8 mouse cellular contexts compared by ENCODE assay signal in the genomic region with DNA sequence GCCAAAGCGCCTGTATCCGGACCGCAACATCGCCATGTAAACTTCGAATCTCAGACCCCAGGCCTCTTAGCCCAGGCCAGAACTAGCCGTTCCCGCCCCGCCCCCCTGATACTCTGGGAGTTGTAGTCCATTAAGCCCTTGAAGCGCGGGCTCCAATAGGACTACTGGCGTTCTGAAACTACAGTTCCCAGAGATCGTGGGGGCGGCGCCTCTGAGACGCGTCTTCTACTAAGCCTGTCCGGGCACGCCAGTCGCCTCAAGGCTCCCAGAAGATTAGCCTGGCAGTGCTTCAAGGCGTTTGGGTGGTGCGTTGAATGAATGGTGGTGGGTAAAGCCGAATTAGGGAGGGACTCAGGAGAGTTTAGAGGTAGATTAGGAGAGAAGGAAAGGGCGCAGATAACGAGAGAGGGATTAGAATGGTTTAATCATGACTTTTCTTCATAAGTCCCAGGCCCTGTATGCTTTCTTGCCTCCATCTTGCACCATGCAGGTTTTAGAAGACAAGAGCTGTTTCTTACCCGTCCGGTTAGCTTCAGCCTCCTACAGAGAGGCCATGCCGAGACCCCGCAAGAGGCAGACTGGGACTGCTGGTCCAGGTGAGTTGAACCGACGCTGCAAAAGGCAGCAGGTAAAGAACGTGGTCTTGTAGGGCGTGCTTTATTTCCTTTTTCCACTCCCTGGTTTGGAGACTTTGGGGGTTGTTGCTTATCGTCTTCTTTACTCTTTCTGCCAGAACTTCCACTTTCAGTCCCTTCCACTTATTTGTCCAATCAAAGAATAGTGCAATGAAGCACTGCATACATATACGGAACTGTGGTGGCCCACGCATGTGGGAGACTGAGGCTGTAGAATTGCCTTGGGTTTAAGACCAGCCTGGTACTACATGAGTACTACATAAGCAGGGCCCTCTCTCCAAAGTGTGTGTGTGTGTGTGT. TPM values are rescaled to one million over a fixed set of nuclear protein-coding genes. Genes with fewer than 3 reads are reported as not detected.
DNase-seq lines count a peak whose midpoint lies in the region; ATAC-seq and TF ChIP-seq lines count a peak whose summit lies in the region.

Acad8 (minus strand) TSS at position 106 of the 935 bp plus-strand sequence.
Thyn1 (plus strand) TSS at position 250 of the 935 bp plus-strand sequence.

- H3K27ac ChIP-seq in embryonic facial prominence, embryonic 13.5 days = peak within 1 kb of the TSS; percentile 88
- peak within 1 kb of the TSS; percentile 72 for H3K27ac ChIP-seq in kidney, adult 2 months (ENCODE audit: insufficient read depth, low read depth, low read length)
- peak within 1 kb of the TSS; percentile 83 for H3K27ac ChIP-seq in limb, embryonic 12.5 days
- H3K27ac ChIP-seq in midbrain, embryonic 15.5 days = peak within 1 kb of the TSS; percentile 78
- H3K27ac ChIP-seq in spleen, adult 2 months (ENCODE audit: insufficient read depth, low read length) = 0 out of 2 replicates have a peak within 1 kb of the TSS, but pooled peaks have one; percentile 8

- 1% methylated on average over 35 of the region's 35 CpGs for WGBS in embryonic facial prominence, embryonic 13.5 days
- WGBS in kidney, adult 2 months = 1% methylated on average over 35 of the region's 35 CpGs
- 1% methylated on average over 35 of the region's 35 CpGs for WGBS in limb, embryonic 12.5 days
- WGBS in midbrain, embryonic 15.5 days = under 1% methylated on average over 35 of the region's 35 CpGs
- WGBS in spleen, adult 2 months = 1% methylated on average over 35 of the region's 35 CpGs

- peak; percentile 99 for ATAC-seq in embryonic facial prominence, embryonic 13.5 days (ENCODE audit: insufficient number of reproducible peaks, insufficient read depth, low FRiP score, low TSS enrichment, low read depth)
- peak; percentile 100 for ATAC-seq in limb, embryonic 12.5 days (ENCODE audit: insufficient number of reproducible peaks, insufficient read depth, low FRiP score, low TSS enrichment, low read depth)
- peak; percentile 99 for ATAC-seq in midbrain, embryonic 15.5 days (replicated peaks)

- TF ChIP-seq CTCF in kidney, adult 2 months (conservative IDR thresholded peaks at IDR 0.05; ENCODE audit: insufficient read depth, insufficient read length, low read depth, low read length) = no peak
- no peak for TF ChIP-seq CTCF in spleen, adult 2 months (IDR thresholded peaks at IDR 0.05; ENCODE audit: extremely low read depth, insufficient read depth, insufficient read length, insufficient replicate concordance)

- H3K27me3 ChIP-seq in embryonic facial prominence, embryonic 13.5 days = no peaks in the 10 kb centered on the region
- H3K27me3 ChIP-seq in kidney, adult 2 months (replicated peaks; ENCODE audit: control insufficient read depth, insufficient read depth, low read length) = no peaks in the 10 kb centered on the region
- H3K27me3 ChIP-seq in limb, embryonic 12.5 days = no peaks in the 10 kb centered on the region
- no peaks in the 10 kb centered on the region for H3K27me3 ChIP-seq in midbrain, embryonic 15.5 days (replicated peaks)
- H3K27me3 ChIP-seq in spleen, adult 2 months (ENCODE audit: control insufficient read depth, insufficient read depth, low read length) = no peaks in the 10 kb centered on the region

- TF ChIP-seq POLR2A in kidney, adult 2 months (IDR thresholded peaks at IDR 0.05; ENCODE audit: low read depth, low read length) = peak; percentile 26
- no peak for TF ChIP-seq POLR2A in spleen, adult 2 months (IDR thresholded peaks at IDR 0.05; ENCODE audit: low read depth, low read length)

- no peaks in the 10 kb centered on the region for H3K9me3 ChIP-seq in embryonic facial prominence, embryonic 13.5 days
- H3K9me3 ChIP-seq in limb, embryonic 12.5 days = no peaks in the 10 kb centered on the region
- no peaks in the 10 kb centered on the region for H3K9me3 ChIP-seq in midbrain, embryonic 15.5 days

- H3K4me3 ChIP-seq in embryonic facial prominence, embryonic 13.5 days = peak within 1 kb of the TSS; percentile 76
- peak within 1 kb of the TSS; percentile 97 for H3K4me3 ChIP-seq in kidney, adult 2 months (ENCODE audit: insufficient read depth, low read depth, low read length)
- peak within 1 kb of the TSS; percentile 61 for H3K4me3 ChIP-seq in limb, embryonic 12.5 days (replicated peaks)
- H3K4me3 ChIP-seq in midbrain, embryonic 15.5 days = peak within 1 kb of the TSS; percentile 86
- H3K4me3 ChIP-seq in spleen, adult 2 months (ENCODE audit: extremely low read depth, insufficient read depth, insufficient read length) = peak within 1 kb of the TSS; percentile 95

- peaks cover 21% of the 10 kb centered on the region for H3K36me3 ChIP-seq in embryonic facial prominence, embryonic 13.5 days
- peaks cover 2% of the 10 kb centered on the region; the same call in 1 of the 2 replicates for H3K36me3 ChIP-seq in kidney, adult 2 months (ENCODE audit: control insufficient read depth, insufficient read depth, low read length)
- H3K36me3 ChIP-seq in limb, embryonic 12.5 days = peaks cover 25% of the 10 kb centered on the region
- H3K36me3 ChIP-seq in midbrain, embryonic 15.5 days (replicated peaks) = peaks cover 5% of the 10 kb centered on the region
- H3K36me3 ChIP-seq in spleen, adult 2 months (ENCODE audit: control insufficient read depth, insufficient read depth, low read length) = no peaks in the 10 kb centered on the region

- peak; percentile 87 for DNase-seq in 3134 (ENCODE audit: extremely low read depth, insufficient read length, low spot score)
- peak; percentile 96 to 97 for DNase-seq in adrenal gland, postnatal 36 days
- DNase-seq in heart, adult 18-20 months = peak; percentile 97
- peak; percentile 98 for DNase-seq in kidney, adult 2 months
- DNase-seq in spleen, adult 2 months (ENCODE audit: low read depth in 1 of 2, low spot score in 2 of 2) = peak; percentile 77 to 86

- peak within 1 kb of the TSS; percentile 91 for H3K9ac ChIP-seq in embryonic facial prominence, embryonic 13.5 days
- peak within 1 kb of the TSS; percentile 84 for H3K9ac ChIP-seq in limb, embryonic 12.5 days (replicated peaks)
- H3K9ac ChIP-seq in midbrain, embryonic 15.5 days = peak within 1 kb of the TSS; percentile 67

- H3K4me2 ChIP-seq in embryonic facial prominence, embryonic 13.5 days = peak within 1 kb of the TSS; percentile 75
- H3K4me2 ChIP-seq in limb, embryonic 12.5 days = peak within 1 kb of the TSS; percentile 71
- peak within 1 kb of the TSS; percentile 86 for H3K4me2 ChIP-seq in midbrain, embryonic 15.5 days

- H3K4me1 ChIP-seq in embryonic facial prominence, embryonic 13.5 days = peaks cover 27% of the 10 kb centered on the region
- peaks cover 8% of the 10 kb centered on the region for H3K4me1 ChIP-seq in kidney, adult 2 months (ENCODE audit: control insufficient read depth, insufficient read depth, low read length)
- H3K4me1 ChIP-seq in limb, embryonic 12.5 days (replicated peaks) = peaks cover 20% of the 10 kb centered on the region
- peaks cover 28% of the 10 kb centered on the region for H3K4me1 ChIP-seq in midbrain, embryonic 15.5 days
- H3K4me1 ChIP-seq in spleen, adult 2 months (ENCODE audit: control insufficient read depth, insufficient read depth, insufficient read length) = no peaks in the 10 kb centered on the region

RNA-seq across cellular contexts. Expression of gene Acad8, which starts in this region (rescaled TPM):
- total RNA-seq in adrenal gland, postnatal 36 days (2021) = 10 to 100 TPM; 61.9 to 80.1 TPM
- 54.1 and 54.5 TPM in 2 replicates for polyA plus RNA-seq in embryonic facial prominence, embryonic 13.5 days (2015; fragmentation: Nextera tagmentation; extraction: Ambion mirVana)
- 10 to 100 TPM; 53.4 to 61.9 TPM for total RNA-seq in heart, adult 18-20 months (2021)
- polyA plus RNA-seq in kidney, adult 2 months (2012; rRNA removed) = 49.1 and 57.0 TPM in 2 replicates
- 50.4 and 51.2 TPM in 2 replicates for polyA plus RNA-seq in limb, embryonic 12.5 days (2016; fragmentation: Nextera tagmentation; extraction: Ambion mirVana)
- 35.8 and 36.4 TPM in 2 replicates for polyA plus RNA-seq in midbrain, embryonic 15.5 days (2015; fragmentation: Nextera tagmentation; extraction: Ambion mirVana)
- 5.7 and 6.6 TPM in 2 replicates for polyA plus RNA-seq in spleen, adult 2 months (2012; rRNA removed)

RNA-seq across cellular contexts. Expression of gene Thyn1, which starts in this region (rescaled TPM):
- total RNA-seq in adrenal gland, postnatal 36 days (2021) = 10 to 100 TPM; 40.7 to 45.8 TPM
- 132 and 154 TPM in 2 replicates for polyA plus RNA-seq in embryonic facial prominence, embryonic 13.5 days (2015; fragmentation: Nextera tagmentation; extraction: Ambion mirVana)
- total RNA-seq in heart, adult 18-20 months (2021) = 10 to 100 TPM; 24.6 to 27.7 TPM
- polyA plus RNA-seq in kidney, adult 2 months (2012; rRNA removed) = 9.7 and 11.3 TPM in 2 replicates
- polyA plus RNA-seq in limb, embryonic 12.5 days (2016; fragmentation: Nextera tagmentation; extraction: Ambion mirVana) = 167 and 173 TPM in 2 replicates
- polyA plus RNA-seq in midbrain, embryonic 15.5 days (2015; fragmentation: Nextera tagmentation; extraction: Ambion mirVana) = 122 TPM in 2 replicates
- polyA plus RNA-seq in spleen, adult 2 months (2012; rRNA removed) = 3.0 and 3.5 TPM in 2 replicates

Comparison
In these comparisons a context has a peak if more than half of its experiments do, and no peak if none do; other contexts are left out.
1. Peak in every context shown above with its lines: DNase-seq, ATAC-seq, H3K4me3 ChIP-seq and H3K27ac ChIP-seq.
2. H3K27ac ChIP-seq: peak in every context shown above with its lines; median percentile 88 in embryonic facial prominence, embryonic 13.5 days; 83 in limb, embryonic 12.5 days; 78 in midbrain, embryonic 15.5 days; 72 in kidney, adult 2 months; 8 in spleen, adult 2 months.